Mouse (Mus musculus): ENCODE data around the gene D630045J12Rik.

- TF ChIP-seq CTCF (IDR thresholded peaks at IDR 0.05; ENCODE audit: low read depth, low read length) (no peak), POLR2A (IDR thresholded peaks at IDR 0.05; ENCODE audit: borderline replicate concordance, low read depth, low read length) (no peak)
These were observed 159.1 kb downstream of the D630045J12Rik start for GRCm38 (mm10) chr6:38094701-38095100.

All from bone marrow macrophage, adult 2 months (primary cell).